Mouse (Mus musculus): ENCODE results near the gene Snx21. TPM values are rescaled to one million over a fixed set of nuclear protein-coding genes. Genes with fewer than 3 reads are reported as not detected.

Gene Snx21
- total RNA-seq, 2 experiments from 2014 or later: 52.8 to 56.9 TPM

DNA sequence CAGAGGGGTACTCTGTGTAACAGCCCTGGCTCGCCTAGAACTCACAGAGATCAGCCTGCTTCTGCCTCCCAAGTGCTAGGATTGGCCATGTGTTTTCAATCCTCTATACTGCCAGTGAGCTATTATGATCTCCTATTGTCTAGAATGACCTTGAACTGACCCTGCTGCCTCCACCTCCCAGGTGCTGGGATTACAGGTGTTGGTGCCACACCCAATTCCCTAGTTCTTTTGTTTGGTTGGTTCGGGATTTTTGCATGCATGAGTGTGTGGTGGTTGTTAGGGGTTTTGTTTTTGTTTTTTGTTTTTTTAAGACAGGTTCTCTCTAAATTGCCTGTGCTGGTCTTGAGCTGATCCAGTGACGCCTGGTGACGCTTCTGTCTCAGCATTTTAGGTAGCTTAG, 38.3 kb downstream of the Snx21 start:
- intact Hi-C loops (cut with DNase I): no loop called here
- no peak for DNase-seq

DNA sequence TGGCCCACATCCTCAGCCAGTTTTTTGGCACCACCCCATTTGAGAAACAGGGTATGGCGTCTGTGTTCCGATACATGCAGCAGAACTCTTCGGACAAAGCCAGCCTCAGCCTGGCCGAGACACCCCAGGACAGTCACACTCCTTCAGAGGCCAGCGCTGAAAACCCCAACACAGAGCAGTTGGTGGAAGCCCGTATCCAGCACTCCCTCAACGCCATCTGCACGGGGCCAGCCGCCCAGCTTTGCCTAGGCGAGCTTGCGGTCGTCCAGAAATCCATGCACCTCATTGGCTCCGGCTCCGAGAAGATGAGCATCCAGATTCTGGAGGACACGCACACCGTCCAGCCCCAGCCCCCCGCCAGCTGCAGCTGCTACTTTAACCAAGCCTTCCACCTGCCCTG, 39.9 kb downstream of the Snx21 start:
- no peak for DNase-seq
- intact Hi-C loops (cut with DNase I): no loop called here

DNA sequence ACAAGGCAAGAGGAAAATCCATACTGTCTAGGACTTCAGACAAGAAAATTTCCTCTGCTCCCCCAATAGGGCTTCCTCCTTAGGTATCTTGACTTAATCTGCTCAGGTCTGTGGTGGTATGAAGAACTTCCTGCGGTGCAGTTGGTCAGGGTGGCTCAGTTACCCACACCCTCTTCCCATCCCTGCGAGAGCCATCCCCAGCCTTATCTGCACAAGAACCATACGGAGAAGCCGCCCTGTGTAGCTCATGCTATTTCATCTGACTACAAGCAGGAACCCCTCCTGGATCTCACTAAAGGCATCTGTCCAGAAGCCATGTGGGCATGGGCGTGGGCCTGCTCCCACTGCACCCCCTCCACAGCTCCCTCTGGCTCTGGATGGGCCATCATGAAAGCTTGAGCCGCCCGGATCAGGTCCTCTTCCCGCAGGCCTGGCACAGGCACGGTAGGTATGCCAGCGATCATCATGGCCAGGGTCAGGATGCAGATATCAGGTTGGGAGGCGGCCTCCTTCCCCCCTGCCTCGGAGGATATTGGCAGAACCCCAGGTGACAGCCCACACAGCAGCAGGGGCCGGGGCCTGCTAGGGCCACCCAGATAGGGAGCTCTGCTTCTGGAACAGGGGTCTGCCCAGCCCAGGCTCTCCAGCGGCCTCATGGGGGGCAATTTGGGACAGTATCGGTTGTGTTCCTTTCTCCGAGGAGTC, 41.7 kb downstream of the Snx21 start:
- intact Hi-C loops (cut with DNase I): no loop called here
- no peak for DNase-seq

DNA sequence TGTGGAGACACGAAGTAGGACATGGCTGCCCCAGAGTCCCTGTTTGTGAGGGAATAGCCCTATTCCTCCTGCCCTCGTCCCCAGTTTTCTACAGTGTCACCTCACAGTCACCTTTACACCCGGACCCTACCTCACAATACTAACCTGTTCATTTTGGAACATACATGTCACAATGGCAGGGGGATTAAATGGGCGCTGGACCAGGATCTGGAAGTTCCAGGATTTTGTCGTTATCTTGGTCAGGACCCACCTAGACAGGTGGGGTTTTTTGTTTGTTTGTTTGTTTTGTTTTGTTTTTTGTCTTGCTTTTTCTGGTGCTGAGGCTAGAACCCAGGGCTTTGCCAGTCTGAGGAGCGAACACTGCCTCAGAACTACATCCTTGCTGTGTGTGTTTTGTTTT, 42.8 kb downstream of the Snx21 start, which contains the start of gene Spata25:
Spata25 (minus strand) TSS at position 101 of the 400 bp plus-strand sequence.
- intact Hi-C loops (cut with DNase I): no loop called here
- DNase-seq: no peak

DNA sequence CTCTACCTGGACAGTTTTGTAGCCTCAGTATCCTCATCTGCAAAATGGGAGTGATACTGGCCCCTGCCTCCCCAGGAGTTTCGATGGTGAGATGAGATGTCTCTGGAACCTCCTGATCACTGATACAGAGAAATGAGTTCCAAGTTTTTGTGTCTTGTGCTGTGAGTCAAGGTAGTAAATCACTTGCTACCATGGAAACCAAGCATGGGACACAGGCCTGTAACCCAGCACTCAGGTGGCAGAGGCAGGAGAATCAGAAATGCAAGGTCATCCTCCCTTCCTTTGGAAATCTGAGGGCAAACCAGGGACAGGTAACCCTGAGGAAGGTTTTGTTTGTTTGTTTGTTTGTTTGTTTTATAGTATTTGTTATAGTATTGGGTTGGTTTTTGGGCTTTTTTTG, 43.5 kb downstream of the Snx21 start:
- intact Hi-C loops (cut with DNase I): no loop called here
- no peak for DNase-seq

DNA sequence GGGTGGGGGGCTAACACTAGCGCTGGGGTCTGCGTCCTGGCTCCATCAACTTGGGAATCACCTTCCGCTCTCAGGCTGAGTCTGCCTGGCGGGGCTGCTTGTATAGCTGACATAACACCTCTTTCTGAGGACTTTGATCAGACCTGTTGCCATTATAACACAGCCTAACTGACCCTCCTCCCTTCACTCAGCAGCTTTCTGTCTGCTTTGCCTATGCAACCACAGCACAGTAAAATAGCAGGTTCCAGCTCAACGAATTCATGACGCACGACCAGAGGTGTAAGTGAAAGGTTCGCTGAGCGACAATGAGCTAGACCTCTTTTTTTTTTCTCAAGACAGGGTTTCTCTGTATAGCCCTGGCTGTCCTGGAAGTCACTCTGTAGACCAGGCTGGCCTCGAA, 45.4 kb downstream of the Snx21 start:
- no peak for DNase-seq
- intact Hi-C loops (cut with DNase I): no loop called here

DNA sequence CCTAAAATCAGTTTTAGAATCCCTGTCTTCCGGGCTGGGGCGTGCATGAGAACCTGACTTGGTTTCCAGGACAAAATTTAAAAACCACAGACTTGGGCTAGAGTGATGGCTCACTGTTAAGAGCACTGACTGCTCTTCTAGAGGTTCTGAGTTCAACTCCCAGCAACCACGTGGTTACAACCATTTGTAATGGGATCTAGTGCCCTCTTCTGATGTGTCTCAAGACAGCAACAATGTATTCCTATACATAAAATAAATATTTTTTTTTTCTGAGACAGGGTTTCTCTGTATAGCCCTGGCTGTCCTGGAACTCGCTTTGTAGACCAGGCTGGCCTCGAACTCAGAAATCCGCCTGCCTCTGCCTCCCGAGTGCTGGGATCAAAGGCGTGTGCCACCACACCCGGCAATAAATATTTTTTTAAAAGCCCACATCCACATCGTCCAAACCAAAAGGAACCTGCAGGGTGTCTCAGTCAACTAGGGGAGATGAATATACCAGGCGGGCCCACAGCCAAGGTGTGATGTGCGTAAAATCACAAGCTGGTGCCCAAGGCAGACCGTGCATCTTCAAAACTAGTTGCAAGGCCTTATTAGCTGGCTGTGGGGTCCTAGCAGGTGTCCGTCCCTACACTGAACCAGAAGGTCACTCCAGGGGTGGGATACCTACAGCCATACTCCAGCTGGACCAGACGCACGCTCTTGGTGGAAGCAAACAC, 46.6 kb downstream of the Snx21 start:
- intact Hi-C loops (cut with DNase I): no loop called here
- DNase-seq: peak; percentile 62

DNA sequence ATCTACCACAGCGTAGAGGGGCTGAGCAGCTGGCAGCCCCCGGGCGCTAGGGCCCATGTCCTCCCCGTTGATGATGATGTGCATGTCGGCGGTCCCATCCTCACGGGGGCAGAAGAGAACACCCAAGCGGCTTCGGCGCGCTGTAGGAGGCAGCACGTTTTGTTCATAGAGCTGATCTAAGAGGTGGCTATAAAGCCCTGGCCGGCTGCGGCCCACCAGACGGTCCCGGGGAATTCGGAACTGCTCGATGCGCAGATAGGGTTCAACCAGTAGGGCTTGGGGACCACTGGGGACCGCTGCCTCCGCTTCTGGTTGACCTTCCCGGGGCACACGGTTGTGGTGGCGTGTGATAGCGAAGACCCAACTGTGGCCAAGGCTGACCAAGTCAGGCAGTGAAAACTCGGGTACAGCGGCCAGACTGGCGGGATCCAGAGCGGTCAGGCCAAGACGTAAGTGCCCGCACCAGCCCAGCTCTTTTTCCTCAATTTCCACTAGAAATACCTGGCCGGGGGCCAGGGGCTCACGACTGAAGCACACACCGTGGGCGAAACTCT, 47.2 kb downstream of the Snx21 start, which contains the start of gene Ctsa:
Ctsa (plus strand) TSS at position 126 of the 554 bp plus-strand sequence.
- intact Hi-C loops (cut with DNase I): no loop called here

DNA sequence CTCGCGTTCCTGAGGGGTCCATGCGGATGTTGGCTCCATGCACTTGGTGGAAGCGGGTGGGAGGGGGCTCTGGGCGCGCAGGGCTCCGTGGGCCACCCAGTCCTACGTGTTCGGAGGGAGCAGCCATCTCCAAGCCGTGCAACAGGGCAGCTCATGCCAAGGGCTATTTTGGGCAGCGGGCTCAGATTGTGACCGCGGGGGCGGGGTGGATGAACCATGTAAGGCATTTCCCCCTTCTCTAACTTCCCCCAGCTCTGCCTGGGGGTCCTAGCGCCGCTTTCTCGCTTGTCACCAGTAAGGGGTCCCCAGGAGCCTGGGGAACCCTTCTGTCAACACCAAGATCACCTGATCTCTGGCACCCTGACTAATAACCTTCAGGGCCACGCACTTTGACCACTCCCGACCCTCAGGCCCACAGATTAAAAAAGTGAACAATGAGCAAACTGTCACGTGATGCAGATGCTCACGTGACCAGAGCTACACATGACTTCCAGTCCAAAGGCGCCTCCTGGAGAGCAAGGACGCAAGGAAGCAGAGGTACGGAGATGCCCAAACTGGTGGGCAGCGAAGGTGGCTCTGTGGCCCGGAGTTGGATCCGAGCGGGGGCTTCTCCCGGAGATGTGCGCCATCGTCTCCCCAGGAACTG, 47.8 kb downstream of the Snx21 start, which contains the start of gene Neurl2:
Neurl2 (minus strand) TSS at position 143 of the 646 bp plus-strand sequence.
- intact Hi-C loops (cut with DNase I): no loop called here
- DNase-seq: peak; percentile 92

More for the DNA sequence above, 47.2 kb downstream of the Snx21 start, which contains the start of gene Ctsa:
- DNase-seq: peak; percentile 75

DNA sequence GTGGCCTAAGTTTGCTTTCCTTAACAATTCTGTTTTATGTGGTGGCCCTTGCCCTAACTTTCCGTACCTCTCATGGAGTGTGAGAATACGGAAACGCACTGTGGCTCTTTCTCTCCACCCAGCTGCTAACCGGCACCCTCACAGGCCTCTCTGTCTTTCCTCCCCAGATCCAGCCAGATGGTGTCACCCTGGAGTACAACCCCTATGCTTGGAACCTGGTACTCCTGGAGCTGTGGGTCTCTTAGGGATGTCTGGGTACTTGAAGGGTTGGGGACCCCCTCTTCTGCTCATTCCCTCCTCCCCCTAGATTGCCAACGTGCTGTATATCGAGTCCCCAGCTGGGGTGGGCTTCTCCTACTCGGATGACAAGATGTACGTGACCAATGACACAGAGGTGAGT, 48.9 kb downstream of the Snx21 start:
- intact Hi-C loops (cut with DNase I): no loop called here
- DNase-seq: no peak

DNA sequence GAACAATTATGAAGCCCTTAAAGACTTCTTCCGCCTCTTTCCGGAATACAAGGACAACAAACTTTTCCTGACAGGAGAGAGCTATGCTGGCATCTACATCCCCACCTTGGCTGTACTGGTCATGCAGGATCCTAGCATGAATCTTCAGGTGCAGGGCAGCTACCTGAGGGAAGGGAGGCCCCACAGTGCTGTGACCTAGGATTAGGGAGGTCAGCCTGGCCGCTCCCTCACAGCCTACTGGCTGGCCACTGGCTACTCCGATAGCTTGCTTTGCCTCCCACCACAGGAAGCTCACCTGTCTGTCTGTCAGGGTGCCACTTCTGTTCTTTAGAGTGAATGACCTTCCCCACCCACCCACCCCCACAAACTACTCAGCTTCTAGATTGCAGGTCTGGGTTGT, 49.5 kb downstream of the Snx21 start:
- intact Hi-C loops (cut with DNase I): no loop called here
- no peak for DNase-seq

Other genes with a start within 250 kb of the Snx21 start
- gene Wfdc2, start 223.4 kb upstream of the Snx21 start, total RNA-seq (2021): 1 to 10 TPM in 1 of 2 experiments, not detected in 1; 2.1 TPM
- gene Spint3, start 212.4 kb upstream of the Snx21 start, total RNA-seq (2021): not detected
- not detected for gene Wfdc6a, start 200.4 kb upstream of the Snx21 start, total RNA-seq (2021)
- not detected for gene Eppin, start 192.2 kb upstream of the Snx21 start, total RNA-seq (2021)
- under 1 TPM in 1 of 2 experiments, not detected in 1; 0.40 TPM for gene Wfdc6b, start 172.3 kb upstream of the Snx21 start, total RNA-seq (2021)
- not detected for gene Wfdc8, start 172.2 kb upstream of the Snx21 start, total RNA-seq (2021)
- gene Wfdc16, start 147.0 kb upstream of the Snx21 start, total RNA-seq (2021): not detected
- not detected for gene Wfdc10, start 129.8 kb upstream of the Snx21 start, total RNA-seq (2021)
- gene Wfdc9, start 129.2 kb upstream of the Snx21 start, total RNA-seq (2021): not detected
- gene Wfdc11, start 111.7 kb upstream of the Snx21 start, total RNA-seq (2021): not detected
- not detected for gene Wfdc13, start 100.7 kb upstream of the Snx21 start, total RNA-seq (2021)
- not detected for gene Spint4, start 87.3 kb upstream of the Snx21 start, total RNA-seq (2021)
- not detected for gene Spint5, start 70.5 kb upstream of the Snx21 start, total RNA-seq (2021)
- gene Wfdc3, start 39.9 kb upstream of the Snx21 start, total RNA-seq (2021): 1 to 10 TPM in 1 of 2 experiments, under 1 TPM in 1; 0.60 to 1.1 TPM
- 10 to 100 TPM; 35.8 to 38.1 TPM for gene Dnttip1, start 39.8 kb upstream of the Snx21 start, total RNA-seq (2021)
- gene Ube2c, start 15.9 kb upstream of the Snx21 start, total RNA-seq (2021): 10 to 100 TPM; 10.8 to 14.3 TPM
- gene Tnnc2, start 5.9 kb upstream of the Snx21 start, total RNA-seq (2021): not detected
- gene Acot8, start 19.1 kb downstream of the Snx21 start, total RNA-seq (2021): 10 to 100 TPM; 20.6 to 20.8 TPM
- 1 to 10 TPM; 6.9 to 8.0 TPM for gene Zswim3, start 19.3 kb downstream of the Snx21 start, total RNA-seq (2021)
- gene Zswim1, start 36.9 kb downstream of the Snx21 start, total RNA-seq (2021): 10 to 100 TPM; 17.5 to 17.8 TPM
- gene Spata25, start 42.7 kb downstream of the Snx21 start, total RNA-seq (2021): 1 to 10 TPM; 1.1 to 1.2 TPM
- 10 to 100 TPM; 56.8 to 62.2 TPM for gene Ctsa, start 47.0 kb downstream of the Snx21 start, total RNA-seq (2021)
- gene Neurl2, start 47.6 kb downstream of the Snx21 start, total RNA-seq (2021): 1 to 10 TPM; 5.1 to 5.6 TPM
- gene Pltp, start 71.9 kb downstream of the Snx21 start, total RNA-seq (2021): 10 to 100 TPM; 63.5 to 71.3 TPM
- gene Pcif1, start 93.5 kb downstream of the Snx21 start, total RNA-seq (2021): 10 to 100 TPM; 53.9 to 61.4 TPM
- 10 to 100 TPM; 30.0 to 31.2 TPM for gene Zfp335, start 125.9 kb downstream of the Snx21 start, total RNA-seq (2021)
- gene Mmp9, start 155.0 kb downstream of the Snx21 start, total RNA-seq (2021): 1 to 10 TPM; 2.1 to 2.3 TPM
- gene Slc12a5, start 175.0 kb downstream of the Snx21 start, total RNA-seq (2021): 100 to 1,000 TPM; 158 to 181 TPM
- 100 to 1,000 TPM; 107 to 111 TPM for gene Ncoa5, start 249.0 kb downstream of the Snx21 start, total RNA-seq (2021)

Data from left cerebral cortex, postnatal 4 days (tissue).